Mouse (Mus musculus) embryonic facial prominence, embryonic 14.5 days (tissue): ENCODE measurements around the gene Bcas2. TPM values are rescaled to one million over a fixed set of nuclear protein-coding genes. Genes with fewer than 3 reads are reported as not detected.
"Not testable (repeated sequence)": the region's sequence is repeated elsewhere in the genome, so short reads cannot be mapped to it uniquely, and the experiment has no call there.

Experiments used
- ATAC-seq: fragments of 200-750 bp; cut with Nextera tagmentation; 2 replicates; pipeline ENCODE4 v1.8.0; 2017; ENCODE audit warnings: low read depth, moderate number of reproducible peaks, moderate TSS enrichment
- DNase-seq: peaks from one replicate; pipeline ENCODE4 v3.0.0-alpha.2; 2015; ENCODE audit warnings: low spot score
- H3K27ac ChIP-seq: fragments of 300-500 bp; sonication (generic); replicated peaks from 2 replicates; pipeline ENCODE4 v1.5.1; 2014; ENCODE audit warnings: low read depth, mild to moderate bottlenecking, low read length, moderate library complexity
- H3K27me3 ChIP-seq: fragments of 300-500 bp; sonication (generic); replicated peaks from 2 replicates; pipeline ENCODE4 v1.6.1; 2014; ENCODE audit warnings: low read length; ENCODE audit not compliant: control insufficient read depth, insufficient read depth
- H3K36me3 ChIP-seq: fragments of 300-500 bp; sonication (generic); 2 replicates; pipeline ENCODE4 v1.6.1; 2014; ENCODE audit warnings: low read length, mixed read lengths; ENCODE audit not compliant: control insufficient read depth, insufficient read depth
- H3K4me1 ChIP-seq: fragments of 300-500 bp; sonication (generic); 2 replicates; pipeline ENCODE4 v1.6.1; 2014; ENCODE audit warnings: antibody characterized with exemption, low read length; ENCODE audit not compliant: control insufficient read depth, insufficient read depth
- H3K4me2 ChIP-seq: fragments of 300-500 bp; sonication (generic); 2 replicates; pipeline ENCODE4 v1.6.1; 2014; ENCODE audit warnings: low read depth, mild to moderate bottlenecking, low read length, moderate library complexity, mixed read lengths
- H3K4me3 ChIP-seq: fragments of 300-500 bp; sonication (generic); 2 replicates; pipeline ENCODE4 v1.5.1; 2014; ENCODE audit warnings: low read depth, mild to moderate bottlenecking, low read length
- H3K9ac ChIP-seq: fragments of 300-500 bp; sonication (generic); 2 replicates; pipeline ENCODE4 v1.6.1; 2014; ENCODE audit warnings: low read depth, mild to moderate bottlenecking, low read length, moderate library complexity, mixed read lengths
- H3K9me3 ChIP-seq: fragments of 300-500 bp; sonication (generic); 2 replicates; pipeline ENCODE4 v1.6.1; 2016; ENCODE audit warnings: low read length; ENCODE audit not compliant: control insufficient read depth
- WGBS: fragments of 180-500 bp; shearing (Covaris S2); extraction: QIAGEN DNeasy Blood & Tissue Kit; methylation state at CpG from one replicate; pipeline ENCODE4 v1.1.7; 2014; 5-methylcytosine and 5-hydroxymethylcytosine counted together
- polyA plus RNA-seq: library from polyadenylated mRNA; unstranded; fragments of >200 nt; fragmentation: Nextera tagmentation; extraction: Ambion mirVana; gene quantifications from 2 replicates; pipeline ENCODE4 v1.2.1, GENCODE M21; 2014

Gene Bcas2
- polyA plus RNA-seq, 1 experiment from 2014 or later = 143 TPM

- Histone ChIP-seq H3K27me3 (no peaks in the 10 kb centered on the region), H3K4me1 (peaks cover 9% of the 10 kb centered on the region; the same call in 1 of the 2 replicates), H3K4me3 (no peak overlapping the region), H3K27ac (no peak overlapping the region), H3K36me3 (0 out of 2 replicates have a peak, but pooled peaks cover 15% of the 10 kb centered on the region), H3K9me3 (no peaks in the 10 kb centered on the region), H3K4me2 (no peak overlapping the region), H3K9ac (no peak overlapping the region)
- 80% methylated on average over 10 of the region's 10 CpGs for WGBS
- ATAC-seq (no peak), DNase-seq (no peak)
Measured at GRCm38 (mm10) chr3:103133098-103133497, 38.4 kb upstream of the Bcas2 start.

- no peak overlapping the region for H3K4me2 ChIP-seq
- 0 out of 2 replicates have a peak, but pooled peaks cover 5% of the 10 kb centered on the region for H3K4me1 ChIP-seq
- no peak for DNase-seq
- H3K27me3 ChIP-seq = no peaks in the 10 kb centered on the region
- 58% methylated on average over 4 of the region's 4 CpGs for WGBS
- H3K9ac ChIP-seq = no peak overlapping the region
- H3K36me3 ChIP-seq = peaks cover 21% of the 10 kb centered on the region; the same call in 1 of the 2 replicates
- no peaks in the 10 kb centered on the region for H3K9me3 ChIP-seq
- no peak overlapping the region for H3K4me3 ChIP-seq
- ATAC-seq = no peak
- H3K27ac ChIP-seq = no peak overlapping the region
Measured at GRCm38 (mm10) chr3:103136414-103137077, 34.9 kb upstream of the Bcas2 start.

GRCm38 (mm10) chr3:103139047-103139446, 32.4 kb upstream of the Bcas2 start:
- no peak overlapping the region for H3K9ac ChIP-seq
- ATAC-seq (no peak), DNase-seq (peak; percentile 55)
- H3K27ac ChIP-seq = peak overlapping the region; percentile 70
- no peak overlapping the region for H3K4me3 ChIP-seq
- 53% methylated on average over 8 of the region's 8 CpGs for WGBS
- no peaks in the 10 kb centered on the region for H3K27me3 ChIP-seq
- no peaks in the 10 kb centered on the region for H3K9me3 ChIP-seq
- peaks cover 18% of the 10 kb centered on the region; the same call in 1 of the 2 replicates for H3K36me3 ChIP-seq
- H3K4me1 ChIP-seq = 0 out of 2 replicates have a peak, but pooled peaks cover 5% of the 10 kb centered on the region
- H3K4me2 ChIP-seq = peak overlapping the region; percentile 23

- H3K4me2 ChIP-seq = 0 out of 2 replicates have a peak overlapping the region, but pooled peaks have one; percentile 2
- 57% methylated on average over 11 of the region's 11 CpGs for WGBS
- ATAC-seq = peak; percentile 75
- peaks cover 18% of the 10 kb centered on the region; the same call in 1 of the 2 replicates for H3K36me3 ChIP-seq
- DNase-seq = peak; percentile 70
- peak overlapping the region; percentile 70 for H3K27ac ChIP-seq
- H3K4me3 ChIP-seq, H3K27me3 ChIP-seq, H3K9me3 ChIP-seq, H3K9ac ChIP-seq, H3K4me1 ChIP-seq: not testable (repeated sequence)
Measured at GRCm38 (mm10) chr3:103140095-103140838, 31.2 kb upstream of the Bcas2 start.

- Histone ChIP-seq H3K9ac (no peak overlapping the region), H3K36me3 (peaks cover 18% of the 10 kb centered on the region; the same call in 1 of the 2 replicates), H3K4me2 (no peak overlapping the region), H3K27ac (no peak overlapping the region), H3K9me3 (no peaks in the 10 kb centered on the region), H3K27me3 (no peaks in the 10 kb centered on the region), H3K4me3 (no peak overlapping the region), H3K4me1 (0 out of 2 replicates have a peak, but pooled peaks cover 5% of the 10 kb centered on the region)
- no peak for ATAC-seq
- peak; percentile 13 for DNase-seq
- WGBS = 84% methylated on average over 11 of the region's 11 CpGs
Measured at GRCm38 (mm10) chr3:103141287-103141686, 30.2 kb upstream of the Bcas2 start.

GRCm38 (mm10) chr3:103142366-103142765, 29.1 kb upstream of the Bcas2 start:
- DNase-seq (no peak), ATAC-seq (no peak)
- H3K9ac ChIP-seq = no peak overlapping the region
- H3K36me3 ChIP-seq = peaks cover 22% of the 10 kb centered on the region; the same call in 1 of the 2 replicates
- H3K27ac ChIP-seq = no peak overlapping the region
- no peaks in the 10 kb centered on the region for H3K27me3 ChIP-seq
- H3K4me3 ChIP-seq = no peak overlapping the region
- no peak overlapping the region for H3K4me2 ChIP-seq
- 0 out of 2 replicates have a peak, but pooled peaks cover 5% of the 10 kb centered on the region for H3K4me1 ChIP-seq
- no peaks in the 10 kb centered on the region for H3K9me3 ChIP-seq
- WGBS = 77% methylated on average over 10 of the region's 10 CpGs

- WGBS = 84% methylated on average over 2 of the region's 2 CpGs
- H3K4me3 ChIP-seq = no peak overlapping the region
- H3K27ac ChIP-seq = no peak overlapping the region
- no peak for ATAC-seq
- H3K4me1 ChIP-seq = no peaks in the 10 kb centered on the region
- H3K36me3 ChIP-seq = peaks cover 20% of the 10 kb centered on the region; the same call in 1 of the 2 replicates
- DNase-seq = no peak
- no peaks in the 10 kb centered on the region for H3K9me3 ChIP-seq
- H3K4me2 ChIP-seq = no peak overlapping the region
- H3K27me3 ChIP-seq = no peaks in the 10 kb centered on the region
- H3K9ac ChIP-seq = no peak overlapping the region
Measured at GRCm38 (mm10) chr3:103145336-103145735, 26.1 kb upstream of the Bcas2 start.

GRCm38 (mm10) chr3:103145791-103146190, 25.7 kb upstream of the Bcas2 start:
- H3K9ac ChIP-seq = no peak overlapping the region
- H3K4me3 ChIP-seq = no peak overlapping the region
- H3K27ac ChIP-seq = 0 out of 2 replicates have a peak overlapping the region, but pooled peaks have one; percentile 46
- no peaks in the 10 kb centered on the region for H3K27me3 ChIP-seq
- H3K4me1 ChIP-seq = no peaks in the 10 kb centered on the region
- 86% methylated on average over 4 of the region's 4 CpGs for WGBS
- peaks cover 23% of the 10 kb centered on the region for H3K36me3 ChIP-seq
- DNase-seq (no peak), ATAC-seq (no peak)
- no peak overlapping the region for H3K4me2 ChIP-seq
- no peaks in the 10 kb centered on the region for H3K9me3 ChIP-seq
